Mouse (Mus musculus): ENCODE results near the gene Ssh3.
A peak's percentile ranks its signal among the peaks of the same experiment; 100 is the strongest.
"Not testable (repeated sequence)": the region's sequence is repeated elsewhere in the genome, so short reads cannot be mapped to it uniquely, and the experiment has no call there.

The Ssh3 gene

GRCm38 (mm10) chr19:4295391-4295790 is 26.4 kb upstream of the Ssh3 start:
- DNase-seq: no peak

- DNase-seq: peak; percentile 92
Measured at GRCm38 (mm10) chr19:4294381-4295097, 25.6 kb upstream of the Ssh3 start.

GRCm38 (mm10) chr19:4291161-4291560 is 22.2 kb upstream of the Ssh3 start:
- DNase-seq: peak; percentile 7

DNA sequence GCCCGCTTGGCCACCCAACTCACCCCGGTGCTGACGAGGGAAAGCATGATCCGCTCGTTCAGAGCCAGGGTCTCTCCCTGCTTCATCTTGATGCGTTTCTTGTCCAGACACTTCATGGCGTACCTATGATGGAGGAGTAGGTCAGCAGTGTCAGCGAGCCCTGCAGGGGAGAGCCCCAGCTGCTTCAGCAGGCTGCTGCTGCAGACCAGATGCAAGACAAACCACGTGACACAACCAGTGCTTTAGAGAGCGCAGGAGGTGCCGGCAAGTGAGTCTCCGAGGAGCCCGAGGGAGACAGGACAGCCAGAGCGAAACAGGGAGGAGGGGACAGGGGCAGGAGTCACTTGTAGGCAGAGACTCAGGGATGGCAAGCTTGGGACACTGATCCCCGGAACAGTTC is 21.8 kb upstream of the Ssh3 start:
- peak; percentile 14 for DNase-seq

- peak; percentile 24 for DNase-seq
Measured at GRCm38 (mm10) chr19:4283653-4284052, 14.7 kb upstream of the Ssh3 start.

- peak; percentile 92 for DNase-seq
Measured at GRCm38 (mm10) chr19:4282898-4283553, 14.0 kb upstream of the Ssh3 start, which contains the start of gene Ankrd13d. Gene Ankrd13d, minus strand, starts transcription at chr19:4283137.

DNA sequence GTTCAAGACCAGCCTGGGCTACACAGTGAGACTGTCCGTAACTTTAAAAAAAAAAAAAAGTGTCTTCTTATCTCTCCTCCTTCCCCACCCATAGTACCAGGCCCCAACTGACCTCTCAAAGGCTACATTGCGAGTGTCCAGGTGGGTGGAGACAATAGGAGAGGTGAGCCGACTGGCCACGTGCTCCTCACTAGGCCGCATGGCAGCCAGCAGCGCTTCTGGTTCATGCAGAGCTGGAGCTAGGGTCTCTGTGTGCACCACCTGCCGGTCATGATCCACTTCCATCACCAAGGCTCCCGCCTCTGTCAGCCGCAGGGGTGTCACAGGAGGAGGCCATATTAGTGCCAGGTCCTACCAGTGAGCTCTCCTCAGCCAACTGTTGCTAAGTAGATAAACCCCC is 11.4 kb upstream of the Ssh3 start:
- DNase-seq: no peak

GRCm38 (mm10) chr19:4279487-4279886 is 10.5 kb upstream of the Ssh3 start:
- DNase-seq: no peak

- DNase-seq: no peak
Measured at GRCm38 (mm10) chr19:4270972-4271371, 2.0 kb upstream of the Ssh3 start.

DNA sequence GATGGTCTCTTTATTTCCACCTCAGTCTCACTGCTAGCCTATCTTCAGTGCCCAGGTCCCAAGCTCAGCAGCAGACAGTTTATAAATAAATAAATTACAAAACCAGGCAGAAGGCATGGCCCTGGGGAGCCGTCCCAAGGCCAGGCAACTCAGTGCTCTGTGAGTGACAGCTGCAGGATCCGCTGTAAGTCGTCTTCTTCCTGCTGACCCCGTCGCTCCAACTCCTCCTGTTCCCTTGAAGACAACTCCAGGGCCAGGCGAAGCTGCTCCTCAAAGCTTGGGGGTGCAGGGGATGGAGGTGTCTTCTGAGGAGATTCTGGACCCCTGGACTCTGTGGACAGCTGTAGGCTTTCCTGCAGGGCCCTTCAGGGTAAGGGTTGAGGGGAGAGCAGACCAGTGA is 1.2 kb upstream of the Ssh3 start:
- no peak for DNase-seq

DNA sequence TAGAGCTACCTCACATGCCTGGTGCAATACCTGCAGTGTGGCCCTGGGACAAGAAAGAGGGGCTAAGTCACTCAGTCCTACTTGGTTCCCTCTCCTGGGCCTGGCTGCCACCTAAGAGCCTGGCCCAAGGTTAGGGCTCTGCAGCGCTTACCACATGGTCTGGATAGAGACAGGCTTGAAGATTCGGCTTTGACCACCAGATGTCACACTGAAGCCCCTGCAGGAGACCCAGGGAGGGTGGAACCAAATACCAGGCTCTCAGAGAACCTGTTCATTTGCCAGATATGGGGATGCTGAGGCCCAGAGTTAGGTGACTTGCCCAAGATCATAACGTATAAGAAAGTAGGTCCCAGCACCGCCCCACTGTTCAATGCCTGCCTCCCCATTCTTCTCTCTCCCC is 3.0 kb downstream of the Ssh3 start:
- peak; percentile 59 for DNase-seq

DNA sequence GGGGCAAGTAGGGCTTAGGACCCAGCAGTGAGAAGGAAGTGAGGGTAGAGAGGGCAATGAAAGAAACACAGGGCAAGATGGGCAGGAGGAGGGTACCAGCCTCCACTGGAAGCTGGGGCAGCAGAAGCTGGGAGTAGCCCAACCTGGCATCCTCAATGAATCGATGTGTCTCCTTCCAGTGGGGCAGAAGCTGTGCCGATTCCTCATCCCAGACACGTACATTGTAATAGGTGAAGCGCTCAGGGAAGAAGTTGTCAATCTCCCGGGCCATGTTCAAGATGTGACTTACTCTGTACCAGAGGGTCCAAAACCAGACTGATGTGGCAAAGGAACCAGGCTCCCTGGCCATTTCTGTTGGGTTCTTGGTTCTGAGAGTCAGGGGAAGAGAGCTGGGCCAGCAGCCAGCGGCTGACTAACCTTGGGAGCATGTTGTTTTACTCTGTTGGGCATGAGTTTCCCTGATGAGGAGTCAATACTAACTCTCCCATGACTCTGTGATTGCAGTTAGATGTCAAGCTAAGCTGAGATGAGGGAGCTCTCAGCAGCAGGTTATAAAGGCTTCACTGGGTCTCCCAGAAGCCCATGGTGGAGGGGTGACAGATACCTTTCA is 4.7 kb downstream of the Ssh3 start:
- no peak for DNase-seq

- no peak for DNase-seq
Measured at GRCm38 (mm10) chr19:4263702-4264101, 5.3 kb downstream of the Ssh3 start.

- no peak for DNase-seq
Measured at GRCm38 (mm10) chr19:4262756-4263155, 6.2 kb downstream of the Ssh3 start.

DNA sequence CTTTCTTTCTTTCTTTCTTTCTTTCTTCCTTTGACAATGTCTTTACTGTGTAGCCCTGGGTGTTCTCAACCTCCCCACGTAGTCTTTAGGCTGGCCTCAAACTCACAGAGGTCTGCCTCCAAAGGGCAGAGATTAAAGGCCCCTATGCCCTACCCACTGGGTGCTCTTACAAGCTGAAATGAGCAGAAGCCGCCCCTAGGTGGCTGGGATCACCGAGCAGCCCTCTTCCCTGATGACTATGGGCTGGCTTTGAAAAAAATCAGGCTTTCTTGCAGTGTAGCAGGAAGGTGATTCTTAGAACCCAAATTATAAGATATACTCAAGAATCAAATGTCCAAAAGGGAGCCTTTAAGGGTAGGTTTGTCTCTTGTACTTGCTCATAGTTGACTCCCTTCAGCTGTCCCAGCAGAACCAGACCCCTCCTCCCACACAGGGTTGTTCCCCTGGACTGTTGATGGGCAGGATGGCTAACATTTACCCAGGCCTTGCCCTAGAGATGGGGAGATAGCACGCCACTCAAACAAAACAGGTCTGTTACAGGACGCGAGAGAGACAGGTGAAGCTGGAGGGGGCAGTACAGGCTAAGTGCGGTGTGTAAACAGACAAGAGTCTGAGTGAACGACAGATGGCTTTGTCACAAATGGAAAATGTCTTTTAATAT is 7.8 kb downstream of the Ssh3 start:
- DNase-seq: peak; percentile 70

DNA sequence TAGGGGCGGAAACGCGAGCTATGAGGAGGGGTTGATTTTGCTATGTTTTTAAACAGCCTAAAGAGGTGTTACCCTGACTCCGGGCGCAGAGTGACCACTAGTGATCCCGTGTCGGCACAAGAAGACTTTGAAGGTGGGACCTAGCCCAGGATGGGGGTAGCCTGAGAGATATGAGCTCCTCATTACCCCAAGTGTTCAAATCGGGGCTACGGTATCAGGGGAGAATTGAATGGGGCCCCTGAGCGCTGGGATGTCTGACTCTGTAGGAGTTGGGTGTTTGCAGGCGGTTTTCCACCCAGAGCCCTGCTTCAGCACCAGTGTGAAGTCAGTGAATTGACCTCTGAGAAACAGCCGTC is 11.1 kb downstream of the Ssh3 start:
- DNase-seq: no peak

- DNase-seq: peak; percentile 93
Measured at GRCm38 (mm10) chr19:4257216-4257896, 11.6 kb downstream of the Ssh3 start.

GRCm38 (mm10) chr19:4255583-4256162 is 13.3 kb downstream of the Ssh3 start:
- DNase-seq: peak; percentile 24

DNA sequence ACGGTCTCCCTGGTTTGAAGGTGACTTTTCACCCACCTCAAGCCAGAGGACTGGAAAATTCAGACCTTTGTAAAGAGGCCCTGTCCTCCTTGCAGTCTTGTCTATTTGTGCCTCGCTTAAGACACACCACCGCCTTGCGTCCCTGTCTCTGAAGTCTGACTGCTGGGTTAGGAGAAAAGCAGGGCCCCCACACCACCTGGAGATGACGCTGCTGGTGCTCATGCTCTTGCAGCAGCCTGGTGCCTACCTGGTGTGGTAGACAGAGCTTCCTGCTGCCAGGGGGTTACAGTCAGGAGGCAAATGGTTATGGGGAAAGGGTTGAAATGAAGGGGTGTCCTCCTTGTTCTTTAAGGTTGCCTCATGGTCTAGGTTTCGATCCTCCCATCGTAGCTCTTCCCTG is 14.8 kb downstream of the Ssh3 start:
- DNase-seq: no peak

GRCm38 (mm10) chr19:4248683-4249082 is 20.3 kb downstream of the Ssh3 start:
- not testable (repeated sequence) for DNase-seq

GRCm38 (mm10) chr19:4247010-4247409 is 22.0 kb downstream of the Ssh3 start:
- DNase-seq: peak; percentile 39

GRCm38 (mm10) chr19:4244775-4245174 is 24.2 kb downstream of the Ssh3 start:
- DNase-seq: no peak

GRCm38 (mm10) chr19:4242416-4242815 is 26.6 kb downstream of the Ssh3 start:
- no peak for DNase-seq
